Mouse (Mus musculus) embryonic fibroblast, embryonic 13.5 days (primary cell): ENCODE results near the gene Pcsk2.

Experiments used
- CTCF ChIP-seq: IDR thresholded peaks from 2 replicates; pipeline ENCODE4 v1.5.1; 2011; ENCODE audit warnings: mild to moderate bottlenecking, control low read depth, low read length, moderate library complexity, borderline replicate concordance; ENCODE audit not compliant: insufficient read depth
- POLR2A ChIP-seq: IDR thresholded peaks from 2 replicates; pipeline ENCODE4 v1.6.1; 2011; ENCODE audit warnings: low read depth, mild to moderate bottlenecking, control low read depth, low read length, moderate library complexity

DNA sequence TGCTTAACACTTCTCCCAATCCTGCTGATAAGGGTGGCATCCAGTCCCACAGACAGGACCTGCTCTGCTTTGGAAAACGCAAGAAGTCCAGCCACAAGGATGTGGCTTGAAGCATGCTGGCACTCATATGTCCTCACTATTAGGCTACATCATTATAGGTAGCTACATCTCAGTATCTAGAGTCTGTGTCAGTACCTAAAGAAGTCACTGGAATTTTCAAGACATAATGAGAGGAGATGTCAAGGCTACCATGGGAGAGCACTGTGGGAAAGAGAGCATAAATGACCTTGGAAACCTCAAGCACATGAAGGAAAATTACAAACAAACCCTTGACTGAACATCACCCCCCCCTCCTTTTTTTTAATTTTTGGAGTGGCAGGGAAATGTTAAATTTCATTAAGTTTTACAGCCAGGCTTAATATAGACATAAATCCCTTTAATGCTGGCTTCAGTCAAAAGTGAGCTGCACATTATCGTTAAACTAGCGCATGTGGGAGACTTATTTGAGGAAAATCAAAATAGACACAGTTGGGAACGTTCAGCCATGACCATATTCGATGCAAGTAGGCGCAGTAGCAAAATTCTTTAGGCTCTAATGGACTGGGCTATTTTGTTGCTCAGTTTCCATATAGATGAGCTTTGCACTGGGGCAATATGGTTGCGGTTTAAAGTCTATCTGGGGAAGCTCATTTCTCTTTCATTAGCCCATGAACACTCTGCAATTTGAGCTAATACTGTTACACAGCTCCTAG lies 193.7 kb downstream of the Pcsk2 start:
- TF ChIP-seq POLR2A (no peak), CTCF (no peak)
